Mouse (Mus musculus) olfactory bulb, adult 2 months (tissue): ENCODE results near the gene Rxfp1.

Experiments
- CTCF ChIP-seq: fragments of 200-500 bp; IDR thresholded peaks from 2 replicates; pipeline ENCODE4 v1.5.1; 2012; ENCODE audit warnings: low read depth, mild to moderate bottlenecking, low read length, moderate library complexity; ENCODE audit not compliant: insufficient read depth
- POLR2A ChIP-seq: fragments of 200-500 bp; IDR thresholded peaks from 2 replicates; pipeline ENCODE4 v1.6.1; 2012; ENCODE audit warnings: mild to moderate bottlenecking, low read depth, low read length, moderate library complexity; ENCODE audit not compliant: insufficient read depth

GRCm38 (mm10) chr3:79682351-79683132 is 55.1 kb downstream of the Rxfp1 start:
- TF ChIP-seq CTCF = no peak
- TF ChIP-seq POLR2A = no peak
